Mouse (Mus musculus): Measurements from ENCODE around the gene Clrn3. TPM values are rescaled to one million over a fixed set of nuclear protein-coding genes. Genes with fewer than 3 reads are reported as not detected.

Gene Clrn3
- polyA plus RNA-seq, 1 experiment, result not detected

DNA sequence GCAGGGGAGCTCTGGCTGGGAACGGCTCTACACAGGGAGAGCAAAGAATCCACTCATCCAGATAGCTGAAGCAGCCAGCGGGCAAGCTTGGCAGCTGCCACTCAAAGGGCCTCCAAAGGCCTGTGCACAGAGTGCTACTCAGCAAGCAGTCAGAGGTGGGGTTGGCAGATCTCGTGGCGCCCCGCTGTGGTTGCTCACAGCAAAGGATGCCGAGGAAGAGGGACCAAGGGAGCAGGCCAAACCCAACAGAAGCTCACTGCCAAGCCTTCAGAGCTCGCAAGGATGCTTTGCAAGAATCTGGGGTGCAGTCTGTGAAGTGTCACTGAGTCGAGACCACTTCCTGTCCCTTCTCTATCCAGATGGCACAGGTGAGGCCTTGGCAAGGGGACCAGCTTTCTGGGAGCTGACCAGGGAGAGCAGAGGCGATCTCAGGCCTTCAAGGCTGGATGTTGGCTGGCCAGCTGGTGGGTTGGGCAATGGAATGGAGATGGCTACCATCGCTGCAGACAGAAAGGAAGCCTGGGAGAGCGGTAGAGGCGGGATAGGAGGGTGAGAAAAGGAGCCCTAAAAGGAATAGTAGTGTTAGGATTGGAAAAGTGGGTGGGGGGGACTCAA lies 42.6 kb downstream of the Clrn3 start:
- no peak for TF ChIP-seq POLR2A (IDR thresholded peaks at IDR 0.05; ENCODE audit: borderline replicate concordance, insufficient read depth, low read length)
- TF ChIP-seq CTCF (IDR thresholded peaks at IDR 0.05; ENCODE audit: borderline replicate concordance, insufficient read depth, low read depth, low read length), result no peak; the same call in 1 of the 2 replicates
- Histone ChIP-seq H3K27ac (ENCODE audit: insufficient read depth, low read length) (no peak overlapping the region), H3K4me3 (replicated peaks; ENCODE audit: insufficient read depth, low read depth, low read length) (no peak overlapping the region), H3K27me3 (ENCODE audit: control insufficient read depth, insufficient read depth, low read length) (no peaks in the 10 kb centered on the region), H3K4me1 (ENCODE audit: control insufficient read depth, insufficient read depth, low read length) (peaks cover 14% of the 10 kb centered on the region)
- peak; percentile 82 to 85 for DNase-seq
- WGBS, result 8% methylated on average over 12 of the region's 12 CpGs

- H3K4me1 ChIP-seq (ENCODE audit: control insufficient read depth, insufficient read depth, low read length), result peaks cover 14% of the 10 kb centered on the region
- no peak overlapping the region for H3K4me3 ChIP-seq (replicated peaks; ENCODE audit: insufficient read depth, low read depth, low read length)
- H3K27me3 ChIP-seq (ENCODE audit: control insufficient read depth, insufficient read depth, low read length), result no peaks in the 10 kb centered on the region
- TF ChIP-seq CTCF (IDR thresholded peaks at IDR 0.05; ENCODE audit: borderline replicate concordance, insufficient read depth, low read depth, low read length), result no peak
- no peak for TF ChIP-seq POLR2A (IDR thresholded peaks at IDR 0.05; ENCODE audit: borderline replicate concordance, insufficient read depth, low read length)
- no peak overlapping the region for H3K27ac ChIP-seq (ENCODE audit: insufficient read depth, low read length)
- 11% methylated on average over 10 of the region's 10 CpGs for WGBS
- DNase-seq, result no peak
Observed at GRCm38 (mm10) chr7:135485116-135485795, 43.2 kb downstream of the Clrn3 start.

DNA sequence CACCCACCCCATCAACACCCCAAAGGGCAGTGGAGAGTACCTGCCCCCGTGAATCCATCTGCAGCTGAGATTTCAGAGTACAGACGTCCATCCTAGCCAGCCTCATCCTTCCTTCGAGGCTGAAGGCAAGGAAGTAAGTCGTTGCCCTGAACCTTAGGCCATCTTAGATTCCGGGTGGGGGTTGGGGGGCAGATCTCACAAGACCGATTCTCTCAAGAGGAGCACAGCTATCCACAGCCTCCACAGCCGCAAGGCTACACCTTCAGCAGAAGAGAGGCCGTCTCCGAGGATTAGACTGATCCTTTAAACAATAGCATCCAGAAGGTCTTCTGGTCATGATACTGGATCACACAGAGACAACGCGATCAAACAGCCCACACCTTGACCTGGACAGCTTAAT lies 44.1 kb downstream of the Clrn3 start:
- DNase-seq, result no peak
- Histone ChIP-seq H3K4me3 (replicated peaks; ENCODE audit: insufficient read depth, low read depth, low read length) (no peak overlapping the region), H3K27me3 (ENCODE audit: control insufficient read depth, insufficient read depth, low read length) (no peaks in the 10 kb centered on the region), H3K4me1 (ENCODE audit: control insufficient read depth, insufficient read depth, low read length) (peaks cover 14% of the 10 kb centered on the region), H3K27ac (ENCODE audit: insufficient read depth, low read length) (no peak overlapping the region)
- TF ChIP-seq POLR2A (IDR thresholded peaks at IDR 0.05; ENCODE audit: borderline replicate concordance, insufficient read depth, low read length), result no peak
- TF ChIP-seq CTCF (IDR thresholded peaks at IDR 0.05; ENCODE audit: borderline replicate concordance, insufficient read depth, low read depth, low read length), result no peak
- whole genome bisulfite sequencing, result 46% methylated on average over 11 of the region's 11 CpGs

DNA sequence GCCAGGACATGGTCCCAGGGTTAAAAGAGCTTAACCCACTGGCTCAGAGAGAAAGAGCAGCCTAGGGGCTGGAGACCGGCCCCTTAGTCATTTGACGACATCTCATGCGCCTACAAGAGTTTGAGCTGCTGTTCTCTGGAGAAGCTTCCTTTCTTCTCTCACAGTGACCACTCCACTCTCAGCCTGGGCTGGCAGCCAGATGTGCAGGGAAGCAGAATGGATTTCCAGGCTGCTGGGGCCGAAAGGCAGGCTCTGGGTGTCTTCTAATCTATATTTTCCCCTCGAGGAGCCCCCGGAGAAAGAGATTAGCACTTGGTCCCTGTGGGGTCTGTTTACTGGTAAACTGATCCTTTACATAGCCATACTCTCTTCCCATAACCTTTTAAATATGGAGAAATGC lies 44.7 kb downstream of the Clrn3 start:
- Histone ChIP-seq H3K27ac (ENCODE audit: insufficient read depth, low read length) (no peak overlapping the region), H3K27me3 (ENCODE audit: control insufficient read depth, insufficient read depth, low read length) (no peaks in the 10 kb centered on the region), H3K4me1 (ENCODE audit: control insufficient read depth, insufficient read depth, low read length) (peaks cover 14% of the 10 kb centered on the region), H3K4me3 (replicated peaks; ENCODE audit: insufficient read depth, low read depth, low read length) (no peak overlapping the region)
- no peak for TF ChIP-seq CTCF (IDR thresholded peaks at IDR 0.05; ENCODE audit: borderline replicate concordance, insufficient read depth, low read depth, low read length)
- TF ChIP-seq POLR2A (IDR thresholded peaks at IDR 0.05; ENCODE audit: borderline replicate concordance, insufficient read depth, low read length), result no peak
- DNase-seq, result no peak
- 21% methylated on average over 6 of the region's 6 CpGs for WGBS

DNA sequence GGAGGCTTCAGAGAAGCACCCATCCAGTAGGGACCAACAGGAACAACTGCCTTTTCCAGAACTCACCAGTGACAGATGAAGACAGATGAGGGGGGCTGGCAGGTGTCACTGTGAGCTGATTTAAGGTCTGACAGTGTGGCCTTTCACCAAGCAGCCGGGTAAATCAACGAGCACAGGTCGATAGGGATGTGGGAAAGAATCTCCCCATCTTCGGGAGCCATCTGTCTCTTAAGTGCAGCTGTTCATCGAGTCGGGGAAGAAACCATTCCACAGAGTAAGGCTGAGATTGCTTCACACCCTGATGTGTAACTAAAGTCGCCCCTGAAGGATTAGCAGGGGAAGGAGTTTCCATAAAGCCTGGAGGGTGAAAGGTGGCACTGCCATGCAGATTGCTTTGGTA lies 47.3 kb downstream of the Clrn3 start:
- TF ChIP-seq POLR2A (IDR thresholded peaks at IDR 0.05; ENCODE audit: borderline replicate concordance, insufficient read depth, low read length) (no peak), CTCF (IDR thresholded peaks at IDR 0.05; ENCODE audit: borderline replicate concordance, insufficient read depth, low read depth, low read length) (no peak)
- H3K4me3 ChIP-seq (replicated peaks; ENCODE audit: insufficient read depth, low read depth, low read length), result no peak overlapping the region
- no peaks in the 10 kb centered on the region for H3K27me3 ChIP-seq (ENCODE audit: control insufficient read depth, insufficient read depth, low read length)
- H3K27ac ChIP-seq (ENCODE audit: insufficient read depth, low read length), result no peak overlapping the region
- WGBS, result 65% methylated on average over 7 of the region's 7 CpGs
- H3K4me1 ChIP-seq (ENCODE audit: control insufficient read depth, insufficient read depth, low read length), result peaks cover 6% of the 10 kb centered on the region
- DNase-seq, result no peak

DNA sequence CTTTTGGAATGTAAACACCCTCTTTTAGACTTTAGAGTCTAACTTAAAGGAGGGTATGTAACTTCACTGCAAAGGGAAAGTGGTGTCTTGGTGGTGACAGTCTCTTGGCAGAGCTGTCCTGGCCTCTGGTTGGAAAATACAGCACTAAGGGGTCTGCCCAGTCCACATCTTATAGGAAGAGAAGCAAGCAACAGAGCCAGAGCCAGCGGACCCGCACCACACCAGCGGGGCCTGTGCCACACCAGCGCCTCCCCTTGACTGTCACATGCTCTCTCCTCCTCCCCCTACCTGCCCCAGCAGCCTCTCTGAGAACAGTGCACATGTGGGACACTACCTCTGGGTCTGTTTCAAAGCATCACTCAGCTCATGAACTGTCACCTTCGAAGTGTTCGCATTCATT lies 48.5 kb downstream of the Clrn3 start:
- H3K27me3 ChIP-seq (ENCODE audit: control insufficient read depth, insufficient read depth, low read length), result no peaks in the 10 kb centered on the region; the same call in 1 of the 2 replicates
- WGBS, result 47% methylated on average over 6 of the region's 6 CpGs
- H3K27ac ChIP-seq (ENCODE audit: insufficient read depth, low read length), result no peak overlapping the region
- no peak for DNase-seq
- H3K4me1 ChIP-seq (ENCODE audit: control insufficient read depth, insufficient read depth, low read length), result no peaks in the 10 kb centered on the region
- H3K4me3 ChIP-seq (replicated peaks; ENCODE audit: insufficient read depth, low read depth, low read length), result no peak overlapping the region
- TF ChIP-seq POLR2A (IDR thresholded peaks at IDR 0.05; ENCODE audit: borderline replicate concordance, insufficient read depth, low read length) (no peak), CTCF (IDR thresholded peaks at IDR 0.05; ENCODE audit: borderline replicate concordance, insufficient read depth, low read depth, low read length) (no peak)

DNA sequence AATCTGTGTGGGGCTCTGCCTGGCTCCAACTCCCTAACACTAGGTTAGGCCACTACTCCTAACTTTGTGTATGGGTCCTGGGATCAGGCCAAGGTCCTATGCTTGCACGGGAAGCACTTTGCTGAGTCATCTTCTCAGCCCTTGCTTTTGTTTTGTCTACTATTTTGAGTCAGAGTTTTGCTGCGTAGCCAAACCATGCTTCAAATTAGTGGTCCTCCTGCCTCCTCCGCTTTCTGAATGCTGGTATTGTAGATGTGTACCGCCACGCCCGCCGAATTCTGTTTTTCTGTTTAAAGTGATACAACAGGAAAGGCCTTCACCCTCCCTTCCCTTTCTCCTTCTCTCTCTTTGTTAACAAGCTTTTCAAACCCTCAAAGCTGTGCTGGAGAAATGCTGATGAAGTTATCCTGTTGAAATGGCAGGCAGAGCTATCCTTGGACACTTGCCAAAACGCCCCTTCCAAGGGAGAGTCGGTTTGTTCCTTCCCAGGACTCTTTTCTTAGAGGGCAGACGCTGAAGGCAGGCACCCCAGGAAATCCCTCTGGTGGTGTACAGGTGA lies 49.1 kb downstream of the Clrn3 start:
- Histone ChIP-seq H3K27ac (ENCODE audit: insufficient read depth, low read length) (no peak overlapping the region), H3K4me1 (ENCODE audit: control insufficient read depth, insufficient read depth, low read length) (no peaks in the 10 kb centered on the region), H3K27me3 (ENCODE audit: control insufficient read depth, insufficient read depth, low read length) (no peaks in the 10 kb centered on the region; the same call in 1 of the 2 replicates), H3K4me3 (replicated peaks; ENCODE audit: insufficient read depth, low read depth, low read length) (no peak overlapping the region)
- TF ChIP-seq POLR2A (IDR thresholded peaks at IDR 0.05; ENCODE audit: borderline replicate concordance, insufficient read depth, low read length), result no peak
- TF ChIP-seq CTCF (IDR thresholded peaks at IDR 0.05; ENCODE audit: borderline replicate concordance, insufficient read depth, low read depth, low read length), result no peak
- no peak for DNase-seq
- WGBS, result 27% methylated on average over 10 of the region's 10 CpGs

DNA sequence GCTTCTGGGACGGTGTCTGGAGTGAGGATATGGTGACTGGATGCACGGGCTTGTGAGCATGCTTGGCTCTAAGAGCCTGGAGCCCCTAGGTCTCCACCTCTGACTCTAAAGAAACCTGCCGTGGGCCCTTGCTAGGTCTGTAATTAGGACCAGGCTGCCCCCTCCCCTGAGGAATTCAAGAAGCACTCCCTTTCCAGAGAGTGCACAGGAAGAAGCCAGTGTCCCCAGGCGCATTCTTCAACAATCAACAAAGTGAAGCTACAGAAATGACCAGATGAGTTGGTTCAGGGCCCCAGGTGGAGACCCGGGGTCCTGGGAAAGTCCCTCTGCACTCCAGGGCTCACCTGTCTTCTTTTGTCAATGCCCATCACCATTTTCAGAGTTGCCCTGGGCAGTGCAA lies 51.2 kb downstream of the Clrn3 start:
- Histone ChIP-seq H3K27me3 (ENCODE audit: control insufficient read depth, insufficient read depth, low read length) (no peaks in the 10 kb centered on the region; the same call in 1 of the 2 replicates), H3K27ac (ENCODE audit: insufficient read depth, low read length) (no peak overlapping the region), H3K4me1 (ENCODE audit: control insufficient read depth, insufficient read depth, low read length) (no peaks in the 10 kb centered on the region), H3K4me3 (replicated peaks; ENCODE audit: insufficient read depth, low read depth, low read length) (no peak overlapping the region)
- TF ChIP-seq CTCF (IDR thresholded peaks at IDR 0.05; ENCODE audit: borderline replicate concordance, insufficient read depth, low read depth, low read length) (no peak), POLR2A (IDR thresholded peaks at IDR 0.05; ENCODE audit: borderline replicate concordance, insufficient read depth, low read length) (no peak)
- no peak for DNase-seq
- 76% methylated on average over 5 of the region's 5 CpGs for WGBS

Data from cerebellum, adult 2 months (tissue).